ENCODE assay signal across 18 mouse cellular contexts in the genomic region with DNA sequence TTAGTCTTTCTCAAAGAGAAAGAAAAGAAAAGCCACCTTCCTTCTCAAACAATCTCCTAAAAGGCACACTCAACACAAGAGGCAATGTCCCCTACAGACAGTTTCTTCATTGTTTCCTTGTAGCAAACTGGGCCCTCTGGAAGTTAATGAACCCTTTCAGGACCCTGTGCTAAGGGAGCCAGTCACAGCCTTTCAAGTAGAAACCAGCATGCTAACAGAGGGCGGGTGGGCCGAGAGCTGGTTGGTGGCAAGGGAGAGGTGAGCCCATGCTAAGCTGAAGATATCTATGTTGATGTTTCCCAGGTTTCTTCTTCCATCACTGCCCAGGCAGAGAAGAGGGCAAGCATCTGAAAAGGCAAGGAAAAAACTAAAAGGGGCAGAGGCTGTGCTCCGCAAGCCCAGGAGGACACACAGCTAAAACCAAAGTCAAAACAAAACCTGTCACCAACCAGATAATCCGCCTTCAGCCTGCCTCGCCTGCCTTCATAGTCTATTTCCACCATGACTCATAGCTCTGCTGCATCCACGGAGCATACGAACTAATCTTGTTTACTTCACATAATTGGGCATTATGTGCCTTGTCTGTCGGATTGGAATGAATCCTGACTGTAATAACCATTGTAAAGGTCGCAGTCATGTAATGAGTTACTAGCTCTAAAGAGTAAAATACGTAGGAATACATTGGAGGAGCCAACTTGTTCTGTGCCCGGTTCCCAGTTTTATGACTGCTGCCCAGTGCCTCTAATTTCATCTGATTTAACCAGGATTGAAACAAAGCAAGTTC. TPM values are rescaled to one million over a fixed set of nuclear protein-coding genes. Genes with fewer than 3 reads are reported as not detected.
A peak's percentile ranks its signal among the peaks of the same experiment; 100 is the strongest.
DNase-seq lines count a peak whose midpoint lies in the region; ATAC-seq and TF ChIP-seq lines count a peak whose summit lies in the region.
"Had no signal": no experiment of that assay in that cellular context is flagged by ENCODE, and none has a peak within 500 bp of the region (broad histone marks: within the 10 kb centered on the region; RNA-seq: fewer than 3 reads in every experiment).

No protein-coding gene starts in this region.

- intact Hi-C loops in gastrocnemius, postnatal 14 days (cut with DNase I; ENCODE audit: low total_unique reads), result no loop called here
- intact Hi-C loops in left cerebral cortex, postnatal 10 days (cut with DNase I), result no loop called here

- H3ac ChIP-seq in myocyte (ENCODE audit: control insufficient read depth, insufficient read length), result no peak overlapping the region

- peak; percentile 7 for DNase-seq in kidney, adult 2 months
- no peak for DNase-seq in kidney, adult 9 months
- peak; percentile 14 for DNase-seq in midbrain, embryonic 14.5 days
- no peak for DNase-seq in forebrain, postnatal 0 days
- DNase-seq in gastrocnemius, postnatal 14 days, result no peak
- DNase-seq in left cerebral cortex, postnatal 10 days (ENCODE audit: extremely low spot score in 1 of 2, low spot score in 2 of 2), result no peak
- DNase-seq: cerebellum, adult 2 months; heart, postnatal 36 days; thymus, adult 2 months had no signal

- H3K4me3 ChIP-seq in kidney, adult 2 months (ENCODE audit: insufficient read depth, low read depth, low read length), result no peak overlapping the region
- no peak overlapping the region for H3K4me3 ChIP-seq in midbrain, embryonic 14.5 days (replicated peaks; ENCODE audit: low read depth, low read length)
- no peak overlapping the region for H3K4me3 ChIP-seq in midbrain, embryonic 15.5 days
- no peak overlapping the region for H3K4me3 ChIP-seq in forebrain, postnatal 0 days (ENCODE audit: low read depth, low read length)
- H3K4me3 ChIP-seq in myocyte, result no peak overlapping the region
- H3K4me3 ChIP-seq: erythroblast, embryonic 14.5 days; liver, embryonic 12.5 days had no signal

- ATAC-seq in midbrain, embryonic 14.5 days (ENCODE audit: low FRiP score, low TSS enrichment), result no peak
- no peak for ATAC-seq in midbrain, embryonic 15.5 days (replicated peaks)
- ATAC-seq in forebrain, postnatal 0 days, result peak; percentile 55
- ATAC-seq: hindbrain, postnatal 0 days; liver, embryonic 12.5 days had no signal

- no peaks in the 10 kb centered on the region for H3K27me3 ChIP-seq in kidney, adult 2 months (replicated peaks; ENCODE audit: control insufficient read depth, insufficient read depth, low read length)
- H3K27me3 ChIP-seq in midbrain, embryonic 14.5 days (ENCODE audit: control insufficient read depth, insufficient read depth, low read length), result no peaks in the 10 kb centered on the region
- no peaks in the 10 kb centered on the region for H3K27me3 ChIP-seq in midbrain, embryonic 15.5 days (replicated peaks)
- H3K27me3 ChIP-seq in forebrain, postnatal 0 days (ENCODE audit: insufficient read depth, low read length), result no peaks in the 10 kb centered on the region
- no peaks in the 10 kb centered on the region for H3K27me3 ChIP-seq in myocyte (ENCODE audit: control insufficient read depth, insufficient read depth, insufficient read length)
- H3K27me3 ChIP-seq: liver, embryonic 12.5 days had no signal

- H3K4me1 ChIP-seq in kidney, adult 2 months (ENCODE audit: control insufficient read depth, insufficient read depth, low read length), result peaks cover 15% of the 10 kb centered on the region
- H3K4me1 ChIP-seq in midbrain, embryonic 14.5 days (ENCODE audit: control insufficient read depth, insufficient read depth, low read length), result no peaks in the 10 kb centered on the region
- peaks cover 3% of the 10 kb centered on the region; the same call in 1 of the 2 replicates for H3K4me1 ChIP-seq in midbrain, embryonic 15.5 days
- H3K4me1 ChIP-seq in forebrain, postnatal 0 days (ENCODE audit: insufficient read depth), result no peaks in the 10 kb centered on the region; the same call in 1 of the 2 replicates
- H3K4me1 ChIP-seq: liver, embryonic 12.5 days had no signal

- no peaks in the 10 kb centered on the region for H3K9me3 ChIP-seq in midbrain, embryonic 14.5 days (ENCODE audit: control insufficient read depth, low read length)
- no peaks in the 10 kb centered on the region for H3K9me3 ChIP-seq in midbrain, embryonic 15.5 days
- no peaks in the 10 kb centered on the region for H3K9me3 ChIP-seq in forebrain, postnatal 0 days (ENCODE audit: low read length)
- H3K9me3 ChIP-seq: liver, embryonic 12.5 days had no signal

- H3K27ac ChIP-seq in kidney, adult 2 months (ENCODE audit: insufficient read depth, low read depth, low read length), result no peak overlapping the region
- no peak overlapping the region for H3K27ac ChIP-seq in midbrain, embryonic 14.5 days (replicated peaks; ENCODE audit: low read depth, low read length)
- H3K27ac ChIP-seq in midbrain, embryonic 15.5 days, result no peak overlapping the region
- no peak overlapping the region for H3K27ac ChIP-seq in forebrain, postnatal 0 days (ENCODE audit: low read depth, low read length)
- H3K27ac ChIP-seq: hindbrain, postnatal 0 days; liver, embryonic 12.5 days had no signal

- TF ChIP-seq POLR2A in kidney, adult 2 months (IDR thresholded peaks at IDR 0.05; ENCODE audit: low read depth, low read length), result no peak
- no peak for TF ChIP-seq POLR2A in myocyte (IDR thresholded peaks at IDR 0.05; ENCODE audit: insufficient read length, low read depth)

- H3K79me2 ChIP-seq in myocyte (ENCODE audit: control insufficient read depth, insufficient read depth), result no peaks in the 10 kb centered on the region

- 44% methylated on average over 11 of the region's 11 CpGs for WGBS in kidney, adult 2 months
- WGBS in midbrain, embryonic 14.5 days, result 52% methylated on average over 11 of the region's 11 CpGs
- WGBS in midbrain, embryonic 15.5 days, result 61% methylated on average over 11 of the region's 11 CpGs
- WGBS in forebrain, postnatal 0 days, result 31% methylated on average over 11 of the region's 11 CpGs

- H3K9ac ChIP-seq in midbrain, embryonic 14.5 days (replicated peaks; ENCODE audit: low read length), result no peak overlapping the region
- H3K9ac ChIP-seq in midbrain, embryonic 15.5 days, result no peak overlapping the region
- no peak overlapping the region for H3K9ac ChIP-seq in forebrain, postnatal 0 days
- H3K9ac ChIP-seq: liver, embryonic 12.5 days had no signal

- H3K4me2 ChIP-seq in midbrain, embryonic 14.5 days (ENCODE audit: low read length), result no peak overlapping the region
- H3K4me2 ChIP-seq in midbrain, embryonic 15.5 days, result no peak overlapping the region
- no peak overlapping the region for H3K4me2 ChIP-seq in forebrain, postnatal 0 days (ENCODE audit: low read depth)
- peak overlapping the region; percentile 46 for H3K4me2 ChIP-seq in myocyte (ENCODE audit: low read depth)
- H3K4me2 ChIP-seq: heart, embryonic 11.5 days; liver, embryonic 12.5 days had no signal

- H3K36me3 ChIP-seq in kidney, adult 2 months (ENCODE audit: control insufficient read depth, insufficient read depth, low read length), result no peaks in the 10 kb centered on the region
- no peaks in the 10 kb centered on the region for H3K36me3 ChIP-seq in midbrain, embryonic 14.5 days (ENCODE audit: control insufficient read depth, insufficient read depth, low read length)
- no peaks in the 10 kb centered on the region for H3K36me3 ChIP-seq in midbrain, embryonic 15.5 days (replicated peaks)
- no peaks in the 10 kb centered on the region for H3K36me3 ChIP-seq in forebrain, postnatal 0 days (ENCODE audit: insufficient read depth)
- H3K36me3 ChIP-seq in myocyte (ENCODE audit: control insufficient read depth, insufficient read depth), result no peaks in the 10 kb centered on the region
- H3K36me3 ChIP-seq: liver, embryonic 12.5 days had no signal

- TF ChIP-seq CTCF in kidney, adult 2 months (conservative IDR thresholded peaks at IDR 0.05; ENCODE audit: insufficient read depth, insufficient read length, low read depth, low read length), result no peak
- TF ChIP-seq CTCF in forebrain, postnatal 0 days (IDR thresholded peaks at IDR 0.05; ENCODE audit: low read depth), result no peak

TF ChIP-seq in myocyte, 11 proteins besides CTCF, POLR2A, EP300 and RAD21:
- TF ChIP-seq SRF (IDR thresholded peaks at IDR 0.05; ENCODE audit: control insufficient read depth, insufficient read length, low read depth), result no peak
- TF ChIP-seq POLR2AphosphoS2 (IDR thresholded peaks at IDR 0.05; ENCODE audit: insufficient read length, low read depth), result no peak
- no peak for TF ChIP-seq TCF12 (IDR thresholded peaks at IDR 0.05; ENCODE audit: insufficient read depth, poor library complexity, severe bottlenecking)
- no peak for TF ChIP-seq REST (IDR thresholded peaks at IDR 0.05; ENCODE audit: insufficient read depth, insufficient read length)
- TF ChIP-seq CEBPB (IDR thresholded peaks at IDR 0.05; ENCODE audit: insufficient read depth, poor library complexity, severe bottlenecking), result no peak
- TF ChIP-seq USF1 (IDR thresholded peaks at IDR 0.05; ENCODE audit: low read depth), result no peak
- TF ChIP-seq TCF3 (IDR thresholded peaks at IDR 0.05; ENCODE audit: insufficient read length, low read depth), result no peak
- no peak for TF ChIP-seq E2F4 (IDR thresholded peaks at IDR 0.05; ENCODE audit: insufficient read depth)
- TF ChIP-seq MYOD1 (IDR thresholded peaks at IDR 0.05; ENCODE audit: control insufficient read depth in 1 of 3, insufficient read length in 2 of 3, low read depth in 2 of 3), result no peak
- no peak for TF ChIP-seq MAX (IDR thresholded peaks at IDR 0.05; ENCODE audit: low read depth)
- TF ChIP-seq MYOG (IDR thresholded peaks at IDR 0.05; ENCODE audit: control insufficient read depth in 1 of 3, insufficient read depth in 1 of 3, insufficient read length in 2 of 3, low read depth in 2 of 3), result no peak

RNA-seq across cellular contexts. Expression of a gene that starts 25.5 kb away (rescaled TPM):
- polyA plus RNA-seq in kidney, adult 2 months (2012; rRNA removed), result 34.5 and 37.8 TPM in 2 replicates
- polyA plus RNA-seq in midbrain, embryonic 14.5 days (2014; fragmentation: Nextera tagmentation; extraction: Ambion mirVana), result 0.07 TPM in 1 of 2 replicates, not detected in the other
- polyA plus RNA-seq in midbrain, embryonic 15.5 days (2015; fragmentation: Nextera tagmentation; extraction: Ambion mirVana), result 0.09 and 0.14 TPM in 2 replicates
- 0.23 and 0.81 TPM in 2 replicates for total RNA-seq in forebrain, postnatal 0 days (2014; rRNA removed)
- 0.26 and 0.31 TPM in 2 replicates for polyA plus RNA-seq in forebrain, postnatal 0 days (2015; fragmentation: Nextera tagmentation; extraction: Ambion mirVana)
- 0.12 TPM for polyA plus RNA-seq in myocyte (2012; fragmentation: generic; extraction: Trizol)
- not detected for total RNA-seq in gastrocnemius, postnatal 14 days (2021)
- total RNA-seq in left cerebral cortex, postnatal 10 days (2021), result 1 to 10 TPM in 1 of 2 experiments, under 1 TPM in 1; 0.84 to 1.3 TPM
- total RNA-seq: gastrocnemius, adult 18-20 months; hindbrain, postnatal 0 days; megakaryocyte, adult 5-6 weeks had no signal
- polyA plus RNA-seq: cerebellum, adult 2 months; erythroblast, embryonic 14.5 days; liver, embryonic 12.5 days; lung, embryonic 16.5 days had no signal

RNA-seq across cellular contexts. Expression of a gene that starts 34.8 kb away (rescaled TPM):
- polyA plus RNA-seq in kidney, adult 2 months (2012; rRNA removed), result 4.7 and 7.3 TPM in 2 replicates
- 22.0 and 22.9 TPM in 2 replicates for polyA plus RNA-seq in midbrain, embryonic 14.5 days (2014; fragmentation: Nextera tagmentation; extraction: Ambion mirVana)
- polyA plus RNA-seq in midbrain, embryonic 15.5 days (2015; fragmentation: Nextera tagmentation; extraction: Ambion mirVana), result 17.9 and 19.8 TPM in 2 replicates
- 19.1 and 25.9 TPM in 2 replicates for total RNA-seq in forebrain, postnatal 0 days (2014; rRNA removed)
- 18.1 and 22.5 TPM in 2 replicates for polyA plus RNA-seq in forebrain, postnatal 0 days (2015; fragmentation: Nextera tagmentation; extraction: Ambion mirVana)
- 8.6 TPM for polyA plus RNA-seq in myocyte (2012; fragmentation: generic; extraction: Trizol)
- total RNA-seq in gastrocnemius, postnatal 14 days (2021), result 1 to 10 TPM; 7.1 to 8.0 TPM
- 10 to 100 TPM; 22.5 to 22.6 TPM for total RNA-seq in left cerebral cortex, postnatal 10 days (2021)

Comparison
In these comparisons a context has a peak if more than half of its experiments do, and no peak if none do; other contexts are left out.
1. DNase-seq: peak in kidney, adult 2 months (single experiment) and midbrain, embryonic 14.5 days (single experiment); none in kidney, adult 9 months (single experiment), forebrain, postnatal 0 days (single experiment), gastrocnemius, postnatal 14 days (single experiment) and left cerebral cortex, postnatal 10 days (0 of 2).
2. RNA of a gene that starts 25.5 kb away (polyA plus RNA-seq): 34.5 to 37.8 TPM in kidney, adult 2 months; 0.26 to 0.31 TPM in forebrain, postnatal 0 days, 0.12 TPM in myocyte (single experiment), 0.09 to 0.14 TPM in midbrain, embryonic 15.5 days and 0.07 TPM in midbrain, embryonic 14.5 days; every median in the first group is over 10 times any median in the second.